Mouse (Mus musculus) spleen, postnatal 4 days (tissue): ENCODE measurements around the gene Gm3149.
"Not testable (repeated sequence)": the region's sequence is repeated elsewhere in the genome, so short reads cannot be mapped to it uniquely, and the experiment has no call there.

Experiments
- DNase-seq, 2 experiments: peaks; one replicate each; pipeline ENCODE4 v3.0.0; 2022; ENCODE audit warnings: low spot score in 2 of 2

Gm3149 gene

GRCm38 (mm10) chr14:4316983-4317382 lies at the start of gene Gm3149:
Gm3149 (plus strand) TSS chr14:4317283.
- not testable (repeated sequence) for DNase-seq

GRCm38 (mm10) chr14:4269238-4269950 lies 47.7 kb upstream of the Gm3149 start:
- DNase-seq, result peak; percentile 16 to 63

- DNase-seq, result peak; percentile 18 to 65
Measured at GRCm38 (mm10) chr14:4279828-4280227, 37.3 kb upstream of the Gm3149 start.

- DNase-seq, result not testable (repeated sequence)
Measured at GRCm38 (mm10) chr14:4334476-4335080, 17.5 kb downstream of the Gm3149 start, which contains the start of gene 2610042L04Rik. 2610042L04Rik (plus strand) TSS chr14:4334763.

DNA sequence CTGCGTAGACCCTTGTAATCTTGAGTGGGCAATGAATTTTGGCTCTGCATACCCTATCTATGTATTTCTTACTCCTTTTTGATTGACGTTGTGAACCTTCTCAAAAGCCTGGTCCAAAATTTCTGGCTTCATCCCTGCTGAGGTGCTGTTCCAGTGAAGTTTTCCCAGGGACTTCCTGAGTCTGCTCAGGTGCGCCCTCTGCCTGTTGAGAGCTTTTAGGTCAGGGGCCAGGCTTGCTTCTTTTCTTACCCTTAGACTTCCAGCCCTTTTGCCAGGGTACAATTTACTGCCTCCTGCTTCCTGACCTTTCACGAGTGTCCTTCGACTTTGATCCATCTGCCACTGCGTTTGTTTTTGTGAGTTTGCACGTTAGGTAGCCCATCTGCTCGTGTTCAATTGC lies 18.4 kb downstream of the Gm3149 start:
- DNase-seq, result not testable (repeated sequence)

GRCm38 (mm10) chr14:4368991-4369390 lies 51.9 kb downstream of the Gm3149 start:
- peak in 1 of 2 experiments; percentile 48 for DNase-seq

- peak in 1 of 2 experiments; percentile 65 for DNase-seq
Measured at GRCm38 (mm10) chr14:4369691-4370090, 52.6 kb downstream of the Gm3149 start.
